Mouse (Mus musculus) cortical plate, adult 2 months (tissue): ENCODE results near the gene Gatad2b.

ENCODE experiments used
- CTCF ChIP-seq: fragments of 200-500 bp; IDR thresholded peaks from 2 replicates; pipeline ENCODE4 v1.5.1; 2011; ENCODE audit warnings: mild to moderate bottlenecking, control low read depth, low read length; ENCODE audit not compliant: insufficient read depth; ENCODE audit errors: extremely low read depth
- POLR2A ChIP-seq: fragments of 200-500 bp; IDR thresholded peaks from 2 replicates; pipeline ENCODE4 v1.6.1; 2011; ENCODE audit warnings: mild to moderate bottlenecking, low read length, control low read depth; ENCODE audit not compliant: insufficient read depth; ENCODE audit errors: extremely low read depth

DNA sequence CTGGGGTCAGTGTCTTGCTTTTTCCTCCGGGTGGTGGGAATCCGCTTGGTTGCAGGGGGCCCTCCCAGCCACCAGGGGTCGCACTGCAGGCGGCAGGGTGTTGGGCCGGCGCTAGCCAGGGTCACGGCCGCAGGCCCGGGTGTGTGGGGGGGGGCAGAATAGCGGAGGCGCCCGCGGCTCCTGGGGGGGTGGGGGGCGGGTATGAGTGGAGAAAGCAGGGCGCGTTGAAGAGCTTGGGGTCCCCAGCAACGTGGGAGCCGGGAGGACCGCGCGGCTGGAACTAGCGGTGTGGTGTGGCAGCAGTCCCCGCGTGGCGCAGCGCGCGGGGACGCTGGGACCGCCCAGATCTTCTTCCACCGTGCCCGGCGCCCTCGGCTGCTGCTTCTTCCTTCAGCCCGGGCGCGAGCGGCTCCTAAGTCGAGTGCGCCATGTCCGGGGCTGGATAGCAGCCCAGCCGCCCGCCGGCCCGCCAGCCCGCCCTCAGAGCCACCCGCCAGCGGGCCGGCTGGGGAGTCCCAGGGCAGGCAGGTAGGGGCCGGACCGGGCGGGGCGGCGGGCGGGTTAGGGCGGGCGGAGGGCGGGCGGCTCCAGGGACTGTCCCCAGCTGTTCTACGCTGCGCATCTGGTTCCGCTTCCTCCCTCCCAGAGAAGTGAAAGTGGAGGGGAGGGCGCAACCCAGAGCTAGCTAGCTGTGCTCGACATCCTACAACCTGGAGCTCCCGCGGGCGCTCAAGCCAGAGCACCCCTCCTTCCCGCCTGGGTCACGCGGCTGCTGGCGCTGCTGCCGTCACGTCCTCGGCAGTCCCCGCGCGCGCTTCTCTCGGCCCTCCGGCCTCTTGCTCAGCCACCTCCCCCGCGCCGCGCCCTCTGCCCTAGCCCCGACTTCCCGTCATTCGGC, 27.7 kb upstream of the Gatad2b start, which contains the start of gene Dennd4b:
- TF ChIP-seq CTCF = peak; percentile 57
- TF ChIP-seq POLR2A = peak; percentile 75; the same call in 1 of the 2 replicates
